Mouse (Mus musculus) hindbrain, embryonic 15.5 days (tissue): Measurements from ENCODE around the gene Mrgpra6. TPM values are rescaled to one million over a fixed set of nuclear protein-coding genes. Genes with fewer than 3 reads are reported as not detected.

Experiments
- ATAC-seq: fragments of 200-750 bp; cut with Nextera tagmentation; 2 replicates; pipeline ENCODE4 v1.8.0; 2017; ENCODE audit warnings: low read depth, moderate number of reproducible peaks, moderate TSS enrichment; ENCODE audit not compliant: low FRiP score
- H3K27ac ChIP-seq: fragments of 300-500 bp; sonication (generic); replicated peaks from 2 replicates; pipeline ENCODE4 v1.5.1; 2015; ENCODE audit warnings: mild to moderate bottlenecking, inconsistent platforms
- H3K27me3 ChIP-seq: fragments of 300-500 bp; sonication (generic); 2 replicates; pipeline ENCODE4 v1.6.1; 2015; ENCODE audit warnings: control low read depth, inconsistent platforms
- H3K36me3 ChIP-seq: fragments of 300-500 bp; sonication (generic); 2 replicates; pipeline ENCODE4 v1.6.1; 2015; ENCODE audit warnings: control low read depth, inconsistent platforms
- H3K4me1 ChIP-seq: fragments of 300-500 bp; sonication (generic); replicated peaks from 2 replicates; pipeline ENCODE4 v1.6.1; 2015; ENCODE audit warnings: control low read depth, inconsistent platforms
- H3K4me2 ChIP-seq: fragments of 300-500 bp; sonication (generic); 2 replicates; pipeline ENCODE4 v1.6.1; 2015; ENCODE audit warnings: moderate library complexity, mild to moderate bottlenecking, inconsistent platforms
- H3K4me3 ChIP-seq: fragments of 300-500 bp; sonication (generic); 2 replicates; pipeline ENCODE4 v1.5.1; 2015; ENCODE audit warnings: mild to moderate bottlenecking, inconsistent platforms
- H3K9ac ChIP-seq: fragments of 300-500 bp; sonication (generic); 2 replicates; pipeline ENCODE4 v1.6.1; 2015; ENCODE audit warnings: inconsistent platforms
- H3K9me3 ChIP-seq: fragments of 300-500 bp; sonication (generic); 2 replicates; pipeline ENCODE4 v1.6.1; 2016; ENCODE audit warnings: control low read depth, inconsistent platforms
- WGBS: fragments of 180-500 bp; shearing (Covaris S2); methylation state at CpG from one replicate; pipeline ENCODE4 v1.1.7; 2015; 5-methylcytosine and 5-hydroxymethylcytosine counted together
- polyA plus RNA-seq: library from polyadenylated mRNA; unstranded; fragments of >200 nt; fragmentation: Nextera tagmentation; extraction: Ambion mirVana; gene quantifications from 2 replicates; pipeline ENCODE4 v1.2.1, GENCODE M21; 2015

Gene Mrgpra6
- polyA plus RNA-seq, result not detected in 2 replicates

DNA sequence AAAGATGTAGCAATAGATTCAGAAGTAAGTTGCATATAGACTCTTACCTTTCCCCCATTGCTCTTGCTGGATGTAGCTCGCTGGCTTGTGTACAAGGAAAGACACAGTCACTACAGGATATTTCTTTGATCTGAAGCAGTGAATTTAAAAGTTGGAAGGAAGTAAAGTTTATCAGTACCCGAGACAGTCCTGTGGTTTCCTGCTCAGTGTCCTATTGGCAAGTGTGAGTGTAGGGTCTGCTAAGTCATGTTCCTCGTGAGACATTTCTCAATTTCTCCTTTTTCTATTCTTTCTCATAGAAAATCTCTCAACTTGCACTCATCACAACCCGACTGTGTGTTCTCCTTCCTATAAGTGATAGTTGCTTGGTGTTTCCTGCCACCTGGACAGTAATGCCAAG is at the start of gene Mrgpra6:
TSS of gene Mrgpra6 (minus strand) at position 91 of the 400 bp plus-strand sequence.
- Histone ChIP-seq H3K9ac (no peak within 1 kb of the TSS), H3K27ac (no peak within 1 kb of the TSS), H3K9me3 (no peaks in the 10 kb centered on the region), H3K27me3 (no peaks in the 10 kb centered on the region), H3K4me2 (no peak within 1 kb of the TSS), H3K4me1 (no peaks in the 10 kb centered on the region), H3K4me3 (no peak within 1 kb of the TSS), H3K36me3 (no peaks in the 10 kb centered on the region)
- ATAC-seq, result no peak
- 79% methylated on average over 4 of the region's 4 CpGs for WGBS

GRCm38 (mm10) chr7:47252770-47253169 is 48.0 kb upstream of the Mrgpra6 start, which contains the start of gene Mrgpra9:
Gene Mrgpra9, minus strand, starts transcription at chr7:47252848.
- Histone ChIP-seq H3K4me3 (no peak within 1 kb of the TSS), H3K27ac (no peak within 1 kb of the TSS), H3K27me3 (no peaks in the 10 kb centered on the region), H3K4me1 (no peaks in the 10 kb centered on the region), H3K36me3 (no peaks in the 10 kb centered on the region), H3K9me3 (no peaks in the 10 kb centered on the region), H3K9ac (no peak within 1 kb of the TSS), H3K4me2 (no peak within 1 kb of the TSS)
- no peak for ATAC-seq
- 79% methylated on average over 1 of the region's 1 CpGs for WGBS

DNA sequence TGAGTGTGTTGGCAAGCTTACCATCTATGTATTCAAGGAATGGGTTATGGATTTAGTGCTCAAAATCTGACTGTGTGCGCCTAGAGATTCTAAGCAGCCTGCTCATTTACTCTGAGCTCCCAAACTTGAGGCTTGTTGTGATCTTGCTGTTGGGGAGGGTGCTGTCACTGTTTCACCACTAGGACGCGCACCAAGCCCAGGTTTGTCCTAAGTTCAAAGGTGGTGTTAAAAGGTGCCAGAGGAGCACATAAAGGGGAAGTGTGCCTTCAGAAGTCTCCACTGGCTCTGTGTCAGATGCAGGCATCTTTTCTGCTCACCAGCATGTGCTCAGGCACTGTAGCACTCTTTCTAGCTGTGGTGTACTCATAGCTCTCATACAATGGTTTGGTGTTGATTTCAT is 39.9 kb upstream of the Mrgpra6 start:
- 68% methylated on average over 3 of the region's 3 CpGs for WGBS
- no peaks in the 10 kb centered on the region for H3K9me3 ChIP-seq
- no peak overlapping the region for H3K4me3 ChIP-seq
- no peak overlapping the region for H3K27ac ChIP-seq
- no peaks in the 10 kb centered on the region for H3K27me3 ChIP-seq
- H3K9ac ChIP-seq, result no peak overlapping the region
- no peaks in the 10 kb centered on the region for H3K36me3 ChIP-seq
- no peak overlapping the region for H3K4me2 ChIP-seq
- no peaks in the 10 kb centered on the region for H3K4me1 ChIP-seq
- no peak for ATAC-seq

DNA sequence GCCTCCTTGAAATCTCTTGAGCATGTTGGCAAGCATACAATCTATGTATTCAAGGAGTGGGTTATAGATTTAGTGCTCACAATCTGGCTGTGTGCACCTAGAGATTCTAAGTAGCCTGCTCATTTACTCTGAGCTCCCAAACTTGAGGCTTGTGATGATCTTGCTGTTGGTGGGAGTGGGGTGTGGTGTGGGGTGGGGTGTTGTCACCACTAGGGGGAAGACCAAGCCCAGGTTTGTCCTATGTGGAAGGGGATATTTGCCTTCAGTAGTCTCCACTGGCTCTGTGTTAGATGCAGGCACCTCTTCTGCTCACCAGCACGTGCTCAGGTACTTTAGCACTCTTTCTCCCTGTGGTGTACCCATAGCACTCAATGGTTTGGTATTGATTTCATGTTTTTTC is 9.4 kb downstream of the Mrgpra6 start:
- Histone ChIP-seq H3K9me3 (no peaks in the 10 kb centered on the region), H3K9ac (no peak overlapping the region), H3K4me2 (no peak overlapping the region), H3K4me3 (no peak overlapping the region), H3K36me3 (no peaks in the 10 kb centered on the region), H3K27me3 (no peaks in the 10 kb centered on the region), H3K4me1 (no peaks in the 10 kb centered on the region), H3K27ac (no peak overlapping the region)
- WGBS, result 43% methylated on average over 1 of the region's 1 CpGs
- ATAC-seq, result no peak

DNA sequence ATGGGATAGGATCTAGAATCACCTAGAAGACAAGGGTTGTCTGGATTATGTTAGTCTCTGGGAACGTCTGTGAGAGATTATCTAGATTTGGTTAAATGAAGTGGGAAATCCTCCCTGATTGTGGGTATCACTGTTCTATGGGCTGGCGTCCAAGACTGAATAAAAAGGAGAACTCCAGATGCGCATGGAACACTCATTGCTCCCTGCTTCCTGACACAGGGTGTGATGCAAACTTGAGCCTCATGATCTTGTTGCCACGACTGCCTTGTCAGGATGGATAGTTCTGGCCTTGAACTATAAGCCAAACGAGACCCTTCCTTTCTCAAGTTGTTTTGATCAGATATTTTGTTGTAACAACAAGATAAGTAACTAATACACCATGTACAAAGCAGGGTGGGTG is 33.9 kb downstream of the Mrgpra6 start:
- Histone ChIP-seq H3K9ac (no peak overlapping the region), H3K27ac (no peak overlapping the region), H3K27me3 (no peaks in the 10 kb centered on the region), H3K9me3 (no peaks in the 10 kb centered on the region), H3K36me3 (no peaks in the 10 kb centered on the region), H3K4me3 (no peak overlapping the region), H3K4me2 (no peak overlapping the region), H3K4me1 (no peaks in the 10 kb centered on the region)
- WGBS, result 85% methylated on average over 5 of the region's 5 CpGs
- ATAC-seq, result no peak

GRCm38 (mm10) chr7:47165028-47165427 is 39.7 kb downstream of the Mrgpra6 start:
- H3K4me1 ChIP-seq, result no peaks in the 10 kb centered on the region
- 73% methylated on average over 4 of the region's 4 CpGs for WGBS
- H3K36me3 ChIP-seq, result no peaks in the 10 kb centered on the region
- no peak overlapping the region for H3K27ac ChIP-seq
- no peaks in the 10 kb centered on the region for H3K27me3 ChIP-seq
- H3K9ac ChIP-seq, result no peak overlapping the region
- H3K4me3 ChIP-seq, result no peak overlapping the region
- no peaks in the 10 kb centered on the region for H3K9me3 ChIP-seq
- ATAC-seq, result no peak
- no peak overlapping the region for H3K4me2 ChIP-seq

- no peak overlapping the region for H3K4me3 ChIP-seq
- H3K4me2 ChIP-seq, result no peak overlapping the region
- H3K9me3 ChIP-seq, result no peaks in the 10 kb centered on the region
- no peaks in the 10 kb centered on the region for H3K36me3 ChIP-seq
- no peak overlapping the region for H3K9ac ChIP-seq
- ATAC-seq, result no peak
- WGBS, result 83% methylated on average over 4 of the region's 4 CpGs
- no peaks in the 10 kb centered on the region for H3K27me3 ChIP-seq
- no peaks in the 10 kb centered on the region for H3K4me1 ChIP-seq
- H3K27ac ChIP-seq, result no peak overlapping the region
Observed at GRCm38 (mm10) chr7:47163203-47163602, 41.5 kb downstream of the Mrgpra6 start.

GRCm38 (mm10) chr7:47158451-47158850 is 46.3 kb downstream of the Mrgpra6 start:
- WGBS, result 60% methylated on average over 2 of the region's 2 CpGs
- ATAC-seq, result no peak
- H3K36me3 ChIP-seq, result no peaks in the 10 kb centered on the region
- H3K4me3 ChIP-seq, result no peak overlapping the region
- no peak overlapping the region for H3K4me2 ChIP-seq
- no peak overlapping the region for H3K27ac ChIP-seq
- no peaks in the 10 kb centered on the region for H3K27me3 ChIP-seq
- H3K9ac ChIP-seq, result no peak overlapping the region
- H3K9me3 ChIP-seq, result no peaks in the 10 kb centered on the region
- no peaks in the 10 kb centered on the region for H3K4me1 ChIP-seq

DNA sequence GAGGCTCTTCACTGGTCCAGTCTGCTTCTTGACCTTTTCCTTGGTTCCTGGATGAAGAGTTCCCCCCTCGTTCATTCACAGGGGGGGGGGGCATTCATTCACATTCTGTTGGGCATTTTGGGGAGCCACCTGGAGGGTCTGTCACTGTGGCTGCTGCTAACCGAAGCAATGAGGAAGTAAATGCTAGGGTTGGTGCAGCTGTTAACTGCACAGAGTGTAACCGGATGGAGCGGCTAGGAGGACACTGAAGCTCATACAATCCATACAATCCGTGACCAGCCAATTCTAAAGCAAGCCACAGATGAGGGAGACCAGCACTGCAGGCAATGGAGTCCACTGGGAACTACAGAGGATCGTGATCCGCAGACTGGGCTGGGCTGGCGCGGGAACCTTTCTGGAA is 47.0 kb downstream of the Mrgpra6 start:
- Histone ChIP-seq H3K4me2 (no peak overlapping the region), H3K9ac (no peak overlapping the region), H3K9me3 (no peaks in the 10 kb centered on the region), H3K36me3 (no peaks in the 10 kb centered on the region), H3K27me3 (no peaks in the 10 kb centered on the region), H3K4me3 (no peak overlapping the region), H3K27ac (no peak overlapping the region), H3K4me1 (no peaks in the 10 kb centered on the region)
- no peak for ATAC-seq
- 79% methylated on average over 9 of the region's 9 CpGs for WGBS

- Histone ChIP-seq H3K4me2 (no peak overlapping the region), H3K9ac (no peak overlapping the region), H3K27ac (no peak overlapping the region), H3K9me3 (no peaks in the 10 kb centered on the region), H3K4me1 (no peaks in the 10 kb centered on the region), H3K4me3 (no peak overlapping the region), H3K36me3 (no peaks in the 10 kb centered on the region), H3K27me3 (no peaks in the 10 kb centered on the region)
- no peak for ATAC-seq
- WGBS, result 86% methylated on average over 2 of the region's 2 CpGs
Observed at GRCm38 (mm10) chr7:47155849-47156248, 48.9 kb downstream of the Mrgpra6 start.

DNA sequence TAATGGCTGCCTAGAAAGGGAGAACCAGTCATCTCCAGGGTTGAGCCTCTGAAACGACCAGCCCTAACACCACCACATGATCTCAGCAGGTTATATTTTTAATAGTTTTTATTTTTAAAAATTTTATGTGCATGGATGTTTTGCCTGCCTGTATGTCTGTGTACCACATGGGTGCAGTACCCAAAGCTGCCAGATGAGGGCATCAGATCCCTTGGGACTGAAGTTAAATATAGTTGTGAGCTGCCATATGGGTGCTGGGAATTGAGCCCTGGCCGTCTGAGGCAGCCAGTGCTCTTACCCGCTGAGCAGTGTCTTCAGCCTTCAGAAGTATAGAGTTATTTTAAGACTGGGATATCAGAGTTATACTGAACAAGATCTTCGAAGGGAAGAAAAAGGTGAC is 49.3 kb downstream of the Mrgpra6 start:
- Histone ChIP-seq H3K27me3 (no peaks in the 10 kb centered on the region), H3K9ac (no peak overlapping the region), H3K9me3 (no peaks in the 10 kb centered on the region), H3K4me3 (no peak overlapping the region), H3K36me3 (no peaks in the 10 kb centered on the region), H3K4me2 (no peak overlapping the region), H3K4me1 (no peaks in the 10 kb centered on the region), H3K27ac (no peak overlapping the region)
- WGBS, result 92% methylated on average over 4 of the region's 4 CpGs
- ATAC-seq, result no peak

DNA sequence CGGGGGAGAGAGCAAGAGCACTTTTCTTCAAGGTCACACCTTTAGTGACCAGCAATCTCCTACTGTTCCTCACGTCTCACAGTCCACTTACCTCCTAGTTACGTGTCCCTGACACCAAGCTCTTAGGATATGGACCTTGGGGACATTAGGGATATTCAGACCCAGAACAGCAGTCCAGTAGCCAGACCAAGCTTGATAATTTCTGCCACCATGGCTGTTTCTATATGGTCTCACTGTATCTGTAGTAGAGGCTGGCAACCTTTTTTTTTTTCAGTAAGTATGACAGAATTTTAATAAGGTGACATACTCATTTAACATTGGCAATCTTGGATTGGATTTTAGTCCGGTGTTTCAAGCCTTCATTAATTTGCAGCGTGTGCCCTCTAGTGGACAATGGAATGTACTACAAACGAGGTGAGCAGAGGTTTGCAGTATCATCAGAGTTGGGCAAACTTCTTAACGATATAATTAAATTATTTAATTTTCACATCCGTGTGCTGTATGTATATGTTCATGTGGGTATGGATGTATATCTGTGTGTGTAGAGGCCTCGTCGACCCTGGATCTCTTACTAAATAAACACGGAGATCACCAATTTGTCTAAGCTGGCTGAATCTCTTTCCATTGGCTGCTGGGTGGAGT is 54.2 kb downstream of the Mrgpra6 start:
- Histone ChIP-seq H3K27me3 (no peaks in the 10 kb centered on the region), H3K9me3 (no peaks in the 10 kb centered on the region), H3K27ac (no peak overlapping the region), H3K4me1 (no peaks in the 10 kb centered on the region), H3K9ac (no peak overlapping the region), H3K4me2 (peak overlapping the region; percentile 26), H3K4me3 (no peak overlapping the region), H3K36me3 (no peaks in the 10 kb centered on the region)
- 17% methylated on average over 11 of the region's 11 CpGs for WGBS
- peak; percentile 71 for ATAC-seq

DNA sequence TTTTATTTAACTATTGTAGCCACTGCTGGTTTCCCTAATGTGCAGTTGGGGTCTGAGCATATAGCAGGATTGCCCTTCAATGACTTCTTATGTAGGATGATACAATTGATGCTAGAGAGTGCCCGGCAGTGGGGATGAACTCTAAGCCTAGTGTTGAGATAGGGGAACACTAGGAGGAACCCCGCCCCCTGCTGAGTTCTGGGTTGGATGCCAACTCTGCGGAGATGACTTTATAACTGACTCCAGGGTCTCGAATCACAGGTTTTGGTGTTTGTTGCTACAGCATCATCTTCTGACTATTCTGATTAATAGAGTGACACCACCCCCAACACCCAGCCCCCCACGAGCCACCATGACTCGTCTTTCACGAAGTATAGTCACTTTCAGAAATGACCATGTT is 56.4 kb downstream of the Mrgpra6 start:
- no peak overlapping the region for H3K9ac ChIP-seq
- no peak overlapping the region for H3K4me2 ChIP-seq
- no peak overlapping the region for H3K27ac ChIP-seq
- H3K9me3 ChIP-seq, result no peaks in the 10 kb centered on the region
- no peaks in the 10 kb centered on the region for H3K27me3 ChIP-seq
- 85% methylated on average over 7 of the region's 7 CpGs for WGBS
- ATAC-seq, result no peak
- H3K4me1 ChIP-seq, result no peaks in the 10 kb centered on the region
- no peaks in the 10 kb centered on the region for H3K36me3 ChIP-seq
- H3K4me3 ChIP-seq, result no peak overlapping the region
